Mouse (Mus musculus) liver, embryonic 14.5 days (tissue): ENCODE data around the gene Hint1. TPM values are rescaled to one million over a fixed set of nuclear protein-coding genes. Genes with fewer than 3 reads are reported as not detected.
A peak's percentile ranks its signal among the peaks of the same experiment; 100 is the strongest.

Source experiments
- ATAC-seq: fragments of 200-750 bp; cut with Nextera tagmentation; 2 replicates; pipeline ENCODE4 v1.8.0; 2017; ENCODE audit warnings: moderate number of reproducible peaks, mild to moderate bottlenecking, moderate library complexity; ENCODE audit not compliant: insufficient read depth
- DNase-seq, 3 experiments: peaks; one replicate each; pipeline ENCODE4 v3.0.0-alpha.2; 2012 to 2013; ENCODE audit warnings: low read depth in 3 of 3, low spot score in 3 of 3
- H3K27ac ChIP-seq: fragments of 300-500 bp; sonication (generic); 2 replicates; pipeline ENCODE4 v1.5.1; 2014; ENCODE audit warnings: moderate library complexity, mild to moderate bottlenecking, control low read depth, inconsistent platforms
- H3K27me3 ChIP-seq: fragments of 300-500 bp; sonication (generic); 2 replicates; pipeline ENCODE4 v1.6.1; 2014; ENCODE audit warnings: mild to moderate bottlenecking, low read length, moderate library complexity; ENCODE audit not compliant: control insufficient read depth, insufficient read depth
- H3K36me3 ChIP-seq: fragments of 300-500 bp; sonication (generic); replicated peaks from 2 replicates; pipeline ENCODE4 v1.6.1; 2014; ENCODE audit warnings: low read depth; ENCODE audit not compliant: control insufficient read depth, insufficient read depth
- H3K4me1 ChIP-seq, 2 experiments: fragments of 200-500 bp in 1 of 2; fragments of 300-500 bp in 1 of 2; sonication (generic) in 1 of 2; replicated peaks; 2 replicates each; pipeline ENCODE4 v1.6.1; 2012 to 2014; ENCODE audit warnings: antibody characterized with exemption in 1 of 2, inconsistent platforms in 1 of 2, low read length in 1 of 2; ENCODE audit not compliant: control insufficient read depth in 2 of 2, insufficient read depth in 2 of 2
- H3K4me2 ChIP-seq: fragments of 300-500 bp; sonication (generic); 2 replicates; pipeline ENCODE4 v1.6.1; 2014; ENCODE audit warnings: low read depth, mild to moderate bottlenecking, control low read depth, moderate library complexity
- H3K4me3 ChIP-seq, 2 experiments: fragments of 200-500 bp in 1 of 2; fragments of 300-500 bp in 1 of 2; sonication (generic) in 1 of 2; 2 replicates each; pipeline ENCODE4 v1.5.1; 2012 to 2014; ENCODE audit warnings: low read depth in 2 of 2, low read length in 2 of 2, mild to moderate bottlenecking in 2 of 2, control low read depth in 1 of 2, inconsistent platforms in 1 of 2, moderate library complexity in 1 of 2; ENCODE audit not compliant: insufficient read depth in 1 of 2
- H3K9ac ChIP-seq: fragments of 300-500 bp; sonication (generic); replicated peaks from 2 replicates; pipeline ENCODE4 v1.6.1; 2014; ENCODE audit warnings: mild to moderate bottlenecking, control low read depth, moderate library complexity
- H3K9me3 ChIP-seq: fragments of 300-500 bp; sonication (generic); 2 replicates; pipeline ENCODE4 v1.6.1; 2016; ENCODE audit warnings: low read length, mixed read lengths; ENCODE audit not compliant: control insufficient read depth
- CTCF ChIP-seq: IDR thresholded peaks from 2 replicates; pipeline ENCODE4 v1.5.1; 2016; ENCODE audit warnings: antibody characterized with exemption, low read depth, control low read depth
- EP300 ChIP-seq: IDR thresholded peaks from 2 replicates; pipeline ENCODE4 v1.6.1; 2016; ENCODE audit warnings: antibody characterized with exemption, low read depth
- WGBS: fragments of 180-500 bp; shearing (Covaris S2); extraction: QIAGEN DNeasy Blood & Tissue Kit; methylation state at CpG from one replicate; pipeline ENCODE4 v1.1.7; 2014; ENCODE audit not compliant: insufficient replicate concordance; 5-methylcytosine and 5-hydroxymethylcytosine counted together
- polyA plus RNA-seq, 2 experiments: library from polyadenylated mRNA; depleted of rRNA in 1 of 2; stranded (reverse) in 1 of 2; unstranded in 1 of 2; fragments of >200 nt; fragmentation: Nextera tagmentation in 1 of 2; extraction: Ambion mirVana in 1 of 2; gene quantifications; 2 replicates each; pipeline versions ENCODE4 v1.2.1 to v1.2.3; 2012 to 2014

Gene Hint1
- polyA plus RNA-seq, 2 experiments = 330 to 509 TPM

DNA sequence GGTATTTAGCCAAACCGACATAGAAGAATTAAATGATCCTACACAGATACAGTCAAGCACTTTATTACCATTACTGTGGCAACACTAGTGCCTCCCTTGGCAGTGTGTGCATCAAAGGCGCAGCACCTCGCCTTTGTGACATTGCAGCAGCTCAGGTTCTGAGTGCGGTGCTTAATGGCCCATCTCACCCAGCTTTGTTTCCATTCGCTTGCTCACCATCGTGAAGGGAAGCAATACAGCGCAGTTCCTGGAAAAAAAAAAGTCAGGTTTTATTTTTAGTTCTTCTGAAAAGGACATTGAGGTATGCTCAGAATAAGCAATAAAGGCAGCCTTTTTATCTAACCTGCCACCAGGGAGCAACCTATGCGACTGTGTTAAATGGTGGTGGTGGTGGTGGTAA is 39.4 kb upstream of the Hint1 start:
- 75% methylated on average over 8 of the region's 8 CpGs for WGBS
- H3K27ac ChIP-seq = no peak overlapping the region
- no peak overlapping the region for H3K4me2 ChIP-seq
- no peak overlapping the region for H3K9ac ChIP-seq
- H3K4me1 ChIP-seq = no peaks in the 10 kb centered on the region
- TF ChIP-seq CTCF = no peak
- no peak for TF ChIP-seq EP300
- no peaks in the 10 kb centered on the region for H3K36me3 ChIP-seq
- H3K4me3 ChIP-seq = no peak overlapping the region
- ATAC-seq (no peak), DNase-seq (no peak)
- H3K27me3 ChIP-seq = no peaks in the 10 kb centered on the region
- H3K9me3 ChIP-seq = no peaks in the 10 kb centered on the region; the same call in 1 of the 2 replicates

DNA sequence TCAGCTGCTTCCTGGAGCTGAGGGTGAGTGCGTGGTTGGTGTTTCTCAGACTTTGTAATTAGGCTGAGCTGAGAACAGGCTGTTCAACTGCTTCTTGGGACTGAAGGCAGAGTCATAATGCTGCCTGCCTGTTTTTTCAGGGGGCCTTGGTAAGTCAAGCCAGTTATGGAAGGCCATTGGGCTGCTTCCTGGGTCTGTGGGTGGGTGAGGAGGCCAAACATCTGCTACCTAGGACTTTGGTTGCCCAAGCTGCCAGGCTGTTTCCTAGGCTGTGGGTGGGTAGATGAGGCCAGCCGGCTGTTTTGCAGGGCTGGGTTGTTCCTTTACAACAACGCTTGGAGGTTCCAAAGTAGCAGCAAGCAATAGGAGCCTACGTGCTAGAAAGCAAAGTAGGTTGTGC is 32.4 kb upstream of the Hint1 start:
- no peak overlapping the region for H3K4me3 ChIP-seq
- TF ChIP-seq CTCF = no peak
- TF ChIP-seq EP300 = no peak
- H3K9ac ChIP-seq = no peak overlapping the region
- H3K27ac ChIP-seq = no peak overlapping the region
- ATAC-seq (no peak), DNase-seq (no peak)
- no peaks in the 10 kb centered on the region for H3K36me3 ChIP-seq
- H3K4me2 ChIP-seq = no peak overlapping the region
- no peaks in the 10 kb centered on the region for H3K9me3 ChIP-seq
- H3K27me3 ChIP-seq = no peaks in the 10 kb centered on the region
- no peaks in the 10 kb centered on the region for H3K4me1 ChIP-seq
- 62% methylated on average over 4 of the region's 4 CpGs for WGBS

DNA sequence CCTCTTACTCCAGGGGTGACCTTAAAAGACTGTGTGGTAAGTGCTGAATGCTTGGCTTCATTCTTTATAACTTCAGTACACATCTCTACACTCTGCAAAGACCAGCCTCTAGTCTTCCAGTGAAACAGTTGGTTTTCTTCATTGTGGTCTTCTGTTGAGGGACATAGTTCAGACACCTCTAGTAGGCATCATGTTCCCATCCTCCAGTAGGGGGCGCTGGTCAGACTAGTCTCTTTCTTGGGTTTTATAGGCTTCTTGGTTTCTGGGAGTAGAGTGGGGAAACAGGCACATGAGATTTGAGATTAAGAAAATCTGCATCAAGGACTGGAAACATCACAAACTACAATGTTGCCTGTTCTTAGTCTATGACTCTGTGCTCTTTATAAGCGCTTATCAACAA is 31.6 kb upstream of the Hint1 start:
- no peak overlapping the region for H3K27ac ChIP-seq
- no peak for ATAC-seq
- peak in 1 of 3 experiments; percentile 24 for DNase-seq
- no peaks in the 10 kb centered on the region for H3K36me3 ChIP-seq
- H3K4me3 ChIP-seq = no peak overlapping the region
- no peaks in the 10 kb centered on the region for H3K4me1 ChIP-seq
- 44% methylated on average over 2 of the region's 2 CpGs for WGBS
- no peaks in the 10 kb centered on the region for H3K9me3 ChIP-seq
- H3K27me3 ChIP-seq = no peaks in the 10 kb centered on the region
- no peak for TF ChIP-seq EP300
- TF ChIP-seq CTCF = peak; percentile 61
- no peak overlapping the region for H3K9ac ChIP-seq
- H3K4me2 ChIP-seq = no peak overlapping the region

- no peaks in the 10 kb centered on the region for H3K4me1 ChIP-seq
- H3K27ac ChIP-seq = no peak overlapping the region
- no peaks in the 10 kb centered on the region for H3K36me3 ChIP-seq
- TF ChIP-seq EP300 (no peak), CTCF (no peak)
- H3K4me3 ChIP-seq = no peak overlapping the region
- no peaks in the 10 kb centered on the region for H3K9me3 ChIP-seq
- WGBS = 66% methylated on average over 9 of the region's 9 CpGs
- no peak overlapping the region for H3K9ac ChIP-seq
- no peaks in the 10 kb centered on the region for H3K27me3 ChIP-seq
- ATAC-seq (no peak), DNase-seq (no peak)
- no peak overlapping the region for H3K4me2 ChIP-seq
Measured at GRCm38 (mm10) chr11:54836106-54836505, 30.1 kb upstream of the Hint1 start.

DNA sequence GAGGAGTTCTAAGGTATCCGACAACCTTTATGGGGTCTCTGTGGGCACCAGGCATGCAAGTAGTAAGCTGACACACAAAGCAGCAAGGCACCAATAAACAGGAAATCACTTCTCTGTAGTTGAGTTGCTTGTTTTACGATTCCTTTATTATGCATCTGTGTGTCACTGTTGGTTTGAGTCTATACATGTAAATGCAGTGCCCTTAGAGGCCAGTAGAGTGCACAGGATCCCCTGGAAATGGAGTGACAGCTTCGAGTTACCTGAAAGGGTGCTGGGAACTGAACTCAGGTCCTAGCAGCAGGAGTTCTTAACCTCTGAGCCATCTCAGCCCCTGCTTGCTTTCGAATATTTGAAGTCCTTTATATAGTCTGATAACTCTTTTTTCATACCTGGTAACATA is 26.5 kb upstream of the Hint1 start:
- Histone ChIP-seq H3K4me1 (peaks cover 0 to 4% of the 10 kb centered on the region in 2 experiments; a peak in 1 of 4 replicates), H3K4me2 (no peak overlapping the region), H3K36me3 (no peaks in the 10 kb centered on the region), H3K9me3 (no peaks in the 10 kb centered on the region), H3K27ac (no peak overlapping the region), H3K27me3 (no peaks in the 10 kb centered on the region), H3K9ac (no peak overlapping the region), H3K4me3 (no peak overlapping the region)
- WGBS = 73% methylated on average over 4 of the region's 4 CpGs
- ATAC-seq (no peak), DNase-seq (no peak)
- TF ChIP-seq CTCF (no peak), EP300 (no peak)
